Mouse (Mus musculus): ENCODE measurements around the gene Vsig10l.

DNA sequence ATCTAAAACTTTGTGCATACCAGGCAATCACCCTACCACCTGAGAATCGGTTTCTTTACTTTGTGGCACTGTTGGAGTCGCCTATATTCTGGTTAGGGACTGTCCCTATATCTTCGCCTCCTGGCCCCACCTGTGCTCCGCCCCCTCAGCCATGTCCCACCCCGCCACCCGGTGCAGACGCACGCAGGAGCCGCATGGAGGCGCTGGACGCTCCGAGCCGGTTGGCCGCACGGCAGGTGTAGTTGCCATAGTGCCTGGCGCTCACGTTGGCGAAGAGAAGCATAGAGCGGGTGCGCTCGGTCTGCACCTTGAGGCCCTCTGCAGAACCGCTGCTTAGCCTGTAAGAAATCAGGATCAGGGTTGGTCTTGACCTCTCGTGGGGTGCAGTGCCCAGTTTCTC lies 12.8 kb downstream of the Vsig10l start:
- TF ChIP-seq ZNF384 (IDR thresholded peaks at IDR 0.05; ENCODE audit: low read depth, low read length), result no peak
- no peak for TF ChIP-seq MAFK (IDR thresholded peaks at IDR 0.05; ENCODE audit: insufficient read depth, low read depth, low read length)

All from ES-E14 (cell line).